Mouse (Mus musculus) heart, adult 2 months (tissue): ENCODE data around the gene Cep170. TPM values are rescaled to one million over a fixed set of nuclear protein-coding genes. Genes with fewer than 3 reads are reported as not detected.
A peak's percentile ranks its signal among the peaks of the same experiment; 100 is the strongest.

Experiments
- DNase-seq, 2 experiments: peaks; one replicate each; pipeline ENCODE4 v3.0.0; 2021
- H3K27ac ChIP-seq: fragments of 200-600 bp; 2 replicates; pipeline ENCODE4 v1.8.1; 2022
- H3K27me3 ChIP-seq: fragments of 200-500 bp; 2 replicates; pipeline ENCODE4 v1.6.1; 2012; ENCODE audit warnings: mild to moderate bottlenecking, low read length, inconsistent platforms, mixed read lengths; ENCODE audit not compliant: control insufficient read depth, insufficient read depth
- H3K36me3 ChIP-seq: fragments of 200-500 bp; 2 replicates; pipeline ENCODE4 v1.6.1; 2012; ENCODE audit warnings: low read length, inconsistent platforms; ENCODE audit not compliant: control insufficient read depth, insufficient read depth
- H3K4me1 ChIP-seq: fragments of 200-500 bp; 2 replicates; pipeline ENCODE4 v1.6.1; 2011; ENCODE audit warnings: low read length; ENCODE audit not compliant: control insufficient read depth, insufficient read depth
- H3K4me3 ChIP-seq: fragments of 200-600 bp; 2 replicates; pipeline ENCODE4 v1.8.1; 2022
- H3K79me2 ChIP-seq: fragments of 200-500 bp; replicated peaks from 2 replicates; pipeline ENCODE4 v1.6.1; 2012; ENCODE audit warnings: mild to moderate bottlenecking, inconsistent platforms, low read length, moderate library complexity, mixed read lengths; ENCODE audit not compliant: control insufficient read depth, insufficient read depth
- H3K9ac ChIP-seq: fragments of 200-500 bp; 2 replicates; pipeline ENCODE4 v1.6.1; 2012; ENCODE audit warnings: low read depth, mild to moderate bottlenecking, control low read depth, inconsistent platforms, low read length, mixed read lengths
- CTCF ChIP-seq: fragments of 200-600 bp; IDR thresholded peaks from 2 replicates; pipeline ENCODE4 v1.8.1; 2022; ENCODE audit warnings: antibody characterized with exemption, mild to moderate bottlenecking, moderate library complexity
- EP300 ChIP-seq: fragments of 200-500 bp; IDR thresholded peaks from 2 replicates; pipeline ENCODE4 v1.6.1; 2011; ENCODE audit warnings: low read depth, low read length, control low read depth; ENCODE audit not compliant: insufficient read depth
- POLR2A ChIP-seq: fragments of 200-500 bp; IDR thresholded peaks from 2 replicates; pipeline ENCODE4 v1.6.1; 2011; ENCODE audit warnings: mild to moderate bottlenecking, low read depth, low read length, control low read depth; ENCODE audit not compliant: insufficient read depth
- WGBS: fragments of 180-500 bp; shearing (Covaris S2); methylation state at CpG from one replicate; pipeline ENCODE4 v1.1.7; 2018; 5-methylcytosine and 5-hydroxymethylcytosine counted together
- intact Hi-C: fragments of 180-260 bp; cut with DNase I; formaldehyde crosslinking; loops from one replicate; pipeline ENCODE4 v1.15.1; 2025
- polyA plus RNA-seq: library from polyadenylated mRNA; depleted of rRNA; stranded (reverse); fragments of >200 nt; gene quantifications from 2 replicates; pipeline ENCODE4 v1.2.3, GENCODE M21; 2012
- total RNA-seq, 2 experiments: library from RNA; stranded (reverse); gene quantifications; 2 replicates each; pipeline ENCODE4 v1.2.3; 2021

Gene Cep170
- total and polyA plus RNA-seq, 3 experiments = 5.8 to 22.9 (median 17.8) TPM

DNA sequence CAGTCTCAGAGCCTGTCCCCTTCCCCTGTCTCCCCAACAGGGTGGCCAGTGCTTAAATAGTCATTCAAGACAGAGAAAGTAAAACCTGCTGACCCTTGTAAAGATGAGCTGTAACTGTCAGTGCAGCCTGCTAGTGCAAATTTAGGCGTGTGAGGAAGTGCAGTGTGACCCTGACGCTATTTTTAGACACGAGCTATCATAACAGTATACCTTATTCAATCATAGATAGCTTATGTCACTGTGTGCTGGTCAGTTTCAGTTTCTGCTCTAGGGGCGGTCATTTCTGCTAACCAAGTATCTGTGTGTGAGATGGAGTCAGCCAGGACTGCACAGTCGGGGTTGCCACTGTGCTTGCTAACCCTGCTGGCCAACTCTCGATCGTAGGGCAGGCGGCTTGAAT, 10.0 kb upstream of the Cep170 start:
- WGBS = 25% methylated on average over 8 of the region's 8 CpGs
- H3K9ac ChIP-seq = peak overlapping the region; percentile 33
- TF ChIP-seq POLR2A (no peak), EP300 (no peak), CTCF (no peak)
- H3K27me3 ChIP-seq = no peaks in the 10 kb centered on the region
- intact Hi-C loops = no loop called here
- no peaks in the 10 kb centered on the region for H3K79me2 ChIP-seq
- no peak overlapping the region for H3K4me3 ChIP-seq
- H3K36me3 ChIP-seq = peaks cover 8% of the 10 kb centered on the region
- H3K27ac ChIP-seq = peak overlapping the region; percentile 7; the same call in 1 of the 2 replicates
- peaks cover 10% of the 10 kb centered on the region for H3K4me1 ChIP-seq
- DNase-seq = no peak

DNA sequence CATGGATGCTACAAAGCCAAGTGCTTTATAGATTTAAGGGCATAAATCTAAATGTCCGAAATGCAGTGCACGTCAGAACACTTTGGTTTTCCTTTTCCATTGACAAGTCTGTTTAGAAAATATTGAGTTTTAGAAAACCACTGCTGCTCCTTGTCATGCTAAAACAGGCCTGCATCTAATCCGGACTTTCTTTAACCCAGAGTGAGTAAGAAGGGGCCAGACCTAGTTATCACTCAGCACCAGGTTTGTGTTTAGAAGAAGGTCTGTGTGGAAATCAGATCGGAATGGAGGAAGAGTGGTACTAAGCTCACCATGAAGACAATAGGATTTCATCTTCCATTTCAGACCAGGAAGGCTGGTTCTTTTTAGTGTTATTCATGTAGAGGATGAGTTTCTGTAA, 9.1 kb upstream of the Cep170 start:
- no peak for DNase-seq
- intact Hi-C loops = no loop called here
- 87% methylated on average over 4 of the region's 4 CpGs for WGBS
- Histone ChIP-seq H3K79me2 (no peaks in the 10 kb centered on the region), H3K4me1 (peaks cover 13% of the 10 kb centered on the region), H3K9ac (no peak overlapping the region), H3K4me3 (no peak overlapping the region), H3K36me3 (peaks cover 5% of the 10 kb centered on the region; the same call in 1 of the 2 replicates), H3K27me3 (no peaks in the 10 kb centered on the region), H3K27ac (no peak overlapping the region)
- TF ChIP-seq EP300 = no peak
- no peak for TF ChIP-seq CTCF
- no peak for TF ChIP-seq POLR2A

DNA sequence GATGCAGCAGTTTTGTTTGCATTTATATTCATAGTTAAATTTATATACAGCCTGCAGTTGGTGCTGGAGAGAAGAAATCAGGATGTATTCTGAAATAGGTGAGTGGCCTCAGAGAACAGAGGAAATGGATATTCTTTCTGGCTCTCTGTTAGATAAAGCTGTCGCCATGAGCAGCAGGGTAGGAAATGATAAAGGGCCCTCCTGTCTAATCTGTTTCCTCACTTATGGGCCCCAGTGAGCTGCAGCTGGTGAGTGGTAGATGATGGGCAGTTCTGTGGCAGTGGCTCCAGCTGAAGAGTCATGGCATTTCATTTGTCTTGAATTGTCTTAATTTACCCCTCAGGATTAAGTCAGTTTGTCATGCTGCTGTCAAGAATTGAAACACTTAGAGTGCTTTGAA, 8.1 kb upstream of the Cep170 start:
- peaks cover 14% of the 10 kb centered on the region for H3K4me1 ChIP-seq
- WGBS = 14% methylated on average over 1 of the region's 1 CpGs
- intact Hi-C loops = no loop called here

DNA sequence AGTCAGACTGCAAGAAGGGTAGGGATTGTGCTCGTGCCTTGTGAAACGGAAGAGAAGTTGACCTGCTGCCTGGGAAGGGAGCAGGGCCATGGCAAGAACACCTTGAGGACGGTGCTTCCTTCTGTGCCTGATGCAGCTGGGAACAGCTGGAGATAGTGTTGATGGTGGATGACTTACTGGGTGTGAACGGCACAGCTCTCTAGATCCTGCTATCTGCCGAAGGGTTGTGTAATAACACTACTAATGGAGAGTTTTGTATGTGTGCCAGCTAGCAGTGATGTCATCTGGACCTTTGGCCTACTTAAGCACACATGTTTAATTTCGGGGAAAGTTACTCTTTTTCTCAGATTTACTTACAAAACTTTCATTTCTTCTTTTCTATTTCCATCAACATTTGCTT, 4.9 kb upstream of the Cep170 start:
- peaks cover 2% of the 10 kb centered on the region; the same call in 1 of the 2 replicates for H3K36me3 ChIP-seq
- intact Hi-C loops = no loop called here
- H3K27me3 ChIP-seq = no peaks in the 10 kb centered on the region
- DNase-seq = peak; percentile 63 to 76
- no peak overlapping the region for H3K9ac ChIP-seq
- peaks cover 10% of the 10 kb centered on the region for H3K4me1 ChIP-seq
- no peaks in the 10 kb centered on the region for H3K79me2 ChIP-seq
- no peak overlapping the region for H3K4me3 ChIP-seq
- WGBS = 13% methylated on average over 6 of the region's 6 CpGs
- peak overlapping the region; percentile 57 for H3K27ac ChIP-seq
- TF ChIP-seq POLR2A (peak; percentile 23; the same call in 1 of the 2 replicates), EP300 (peak; percentile 60; the same call in 1 of the 2 replicates), CTCF (no peak)

More for the DNA sequence above, 8.1 kb upstream of the Cep170 start:
- H3K27me3 ChIP-seq = no peaks in the 10 kb centered on the region
- H3K27ac ChIP-seq = no peak overlapping the region
- no peaks in the 10 kb centered on the region for H3K79me2 ChIP-seq
- H3K36me3 ChIP-seq = peaks cover 2% of the 10 kb centered on the region; the same call in 1 of the 2 replicates
- H3K9ac ChIP-seq = no peak overlapping the region
- DNase-seq = no peak
- TF ChIP-seq EP300 (no peak), CTCF (no peak), POLR2A (no peak)
- H3K4me3 ChIP-seq = no peak overlapping the region

DNA sequence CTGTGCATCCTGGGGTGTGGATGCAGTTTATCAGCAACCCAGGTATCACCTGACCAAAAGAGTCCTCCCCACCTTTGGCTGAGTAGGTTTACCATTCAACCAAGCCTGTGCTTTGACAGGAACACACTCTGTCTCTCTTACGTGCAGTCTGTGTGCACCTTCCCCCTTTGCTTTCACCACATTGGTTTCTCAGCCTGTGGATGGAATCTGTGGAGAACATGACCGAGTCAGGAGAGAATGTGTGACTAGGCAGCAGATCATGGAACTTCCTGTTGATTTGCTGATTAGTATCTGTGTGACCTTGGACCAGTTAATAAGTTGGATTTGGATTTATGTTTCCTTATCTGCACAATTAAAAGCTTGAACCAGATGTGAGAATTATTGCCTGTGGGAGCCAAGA, 4.3 kb upstream of the Cep170 start:
- H3K4me3 ChIP-seq = no peak overlapping the region
- H3K4me1 ChIP-seq = peaks cover 7% of the 10 kb centered on the region
- H3K79me2 ChIP-seq = no peaks in the 10 kb centered on the region
- intact Hi-C loops = no loop called here
- WGBS = 52% methylated on average over 2 of the region's 2 CpGs
- peak overlapping the region; percentile 57 for H3K27ac ChIP-seq
- no peaks in the 10 kb centered on the region for H3K36me3 ChIP-seq
- H3K9ac ChIP-seq = no peak overlapping the region
- DNase-seq = no peak
- TF ChIP-seq CTCF = no peak
- no peak for TF ChIP-seq EP300
- no peak for TF ChIP-seq POLR2A
- no peaks in the 10 kb centered on the region for H3K27me3 ChIP-seq

DNA sequence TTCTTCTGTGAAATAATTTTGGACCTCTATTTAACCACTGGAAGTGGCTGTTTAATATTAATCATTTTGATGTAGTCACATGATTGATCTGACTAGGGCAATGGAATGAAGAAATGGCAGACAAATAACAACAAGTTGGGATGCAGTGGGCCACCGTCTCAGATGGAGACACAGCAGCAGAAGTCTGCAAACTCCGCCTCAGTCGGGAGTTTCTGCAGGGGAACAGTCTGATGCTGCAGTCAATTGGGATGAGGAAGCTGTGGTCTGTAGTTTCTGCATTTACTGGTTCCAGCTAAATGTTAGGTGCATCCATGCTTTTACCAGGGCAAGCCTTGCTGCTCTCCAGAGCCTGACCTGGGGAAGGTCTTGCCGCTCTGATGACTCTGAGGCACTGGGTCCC, 2.9 kb upstream of the Cep170 start:
- no peak for DNase-seq
- intact Hi-C loops = no loop called here
- WGBS = 80% methylated on average over 4 of the region's 4 CpGs
- H3K79me2 ChIP-seq = no peaks in the 10 kb centered on the region; the same call in 1 of the 2 replicates
- no peak overlapping the region for H3K4me3 ChIP-seq
- H3K9ac ChIP-seq = no peak overlapping the region
- TF ChIP-seq EP300 = no peak
- no peak for TF ChIP-seq POLR2A
- TF ChIP-seq CTCF = no peak
- no peak overlapping the region for H3K27ac ChIP-seq
- peaks cover 2% of the 10 kb centered on the region; the same call in 1 of the 2 replicates for H3K36me3 ChIP-seq
- H3K4me1 ChIP-seq = peaks cover 7% of the 10 kb centered on the region
- H3K27me3 ChIP-seq = no peaks in the 10 kb centered on the region
